Mouse (Mus musculus) urinary bladder, postnatal 10 days (tissue): ENCODE measurements around the gene Ccnl1.
A peak's percentile ranks its signal among the peaks of the same experiment; 100 is the strongest.

Source experiments
- DNase-seq: peaks from one replicate; pipeline ENCODE4 v3.0.0; 2022; ENCODE audit warnings: low spot score

Gene Ccnl1

GRCm38 (mm10) chr3:65958102-65958839 lies at the start of gene Ccnl1:
TSS of gene Ccnl1 (minus strand) at chr3:65958249.
- peak; percentile 91 for DNase-seq

GRCm38 (mm10) chr3:66004989-66005388 lies 46.9 kb upstream of the Ccnl1 start:
- no peak for DNase-seq

- no peak for DNase-seq
These were observed 46.3 kb upstream of the Ccnl1 start for GRCm38 (mm10) chr3:66004220-66004951.

- no peak for DNase-seq
These were observed 42.4 kb upstream of the Ccnl1 start for GRCm38 (mm10) chr3:66000400-66000799.

- no peak for DNase-seq
These were observed 39.4 kb upstream of the Ccnl1 start for GRCm38 (mm10) chr3:65997360-65998008.

- DNase-seq = no peak
These were observed 34.6 kb upstream of the Ccnl1 start for GRCm38 (mm10) chr3:65992395-65993340.

DNA sequence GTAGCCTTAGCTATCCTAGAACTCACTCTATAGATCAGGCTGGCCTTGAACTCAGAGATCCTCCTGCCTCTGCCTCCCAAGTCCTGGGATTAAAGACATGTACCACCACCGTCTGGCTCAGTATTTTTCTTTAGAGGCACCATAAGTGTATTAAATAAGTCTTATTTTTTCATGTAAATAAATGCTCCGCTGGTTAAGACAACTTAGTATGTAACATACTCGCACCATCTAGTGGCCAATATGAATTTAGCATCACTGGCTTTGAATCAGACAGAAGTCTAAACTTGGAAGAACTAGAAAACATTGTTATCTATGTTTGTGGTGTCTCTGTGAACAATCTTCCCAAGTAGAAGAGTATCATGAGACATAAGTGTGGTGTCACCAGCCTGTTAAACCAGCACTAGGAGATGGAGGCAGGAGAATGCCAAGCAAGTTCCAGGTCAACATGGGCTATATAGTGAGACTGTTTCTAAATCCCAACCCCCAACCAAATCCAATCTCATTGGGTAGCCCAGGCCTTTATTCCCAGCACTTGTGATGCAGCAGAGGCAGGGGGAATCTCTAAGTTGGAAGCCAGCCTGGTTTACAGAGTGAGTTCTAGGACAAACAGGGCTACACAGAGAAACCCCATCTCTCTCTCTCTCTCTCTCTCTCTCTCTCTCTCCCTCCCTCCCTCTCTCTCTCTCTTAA lies 33.1 kb upstream of the Ccnl1 start:
- no peak for DNase-seq

DNA sequence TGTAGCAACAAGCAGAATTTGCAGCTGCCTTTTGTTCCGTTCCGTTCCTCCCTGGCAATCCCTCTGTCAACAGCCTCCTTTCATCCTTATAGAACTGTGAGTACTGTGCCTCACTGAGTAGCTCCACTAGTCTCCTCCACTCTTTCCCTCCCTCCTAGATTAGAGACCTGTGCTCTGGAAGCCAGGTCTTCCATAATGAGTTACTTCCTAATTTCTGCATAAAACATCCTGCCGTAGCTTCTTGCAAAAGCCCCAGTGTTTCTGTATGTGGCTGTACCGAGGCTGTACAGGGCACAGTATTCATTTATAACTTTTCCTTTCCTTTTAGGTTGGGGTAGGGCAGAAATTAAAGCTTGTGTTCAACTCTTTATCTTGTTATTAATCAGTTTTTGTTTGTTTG lies 32.5 kb upstream of the Ccnl1 start:
- DNase-seq = no peak

- DNase-seq = no peak
These were observed 30.9 kb upstream of the Ccnl1 start for GRCm38 (mm10) chr3:65988711-65989495.

DNA sequence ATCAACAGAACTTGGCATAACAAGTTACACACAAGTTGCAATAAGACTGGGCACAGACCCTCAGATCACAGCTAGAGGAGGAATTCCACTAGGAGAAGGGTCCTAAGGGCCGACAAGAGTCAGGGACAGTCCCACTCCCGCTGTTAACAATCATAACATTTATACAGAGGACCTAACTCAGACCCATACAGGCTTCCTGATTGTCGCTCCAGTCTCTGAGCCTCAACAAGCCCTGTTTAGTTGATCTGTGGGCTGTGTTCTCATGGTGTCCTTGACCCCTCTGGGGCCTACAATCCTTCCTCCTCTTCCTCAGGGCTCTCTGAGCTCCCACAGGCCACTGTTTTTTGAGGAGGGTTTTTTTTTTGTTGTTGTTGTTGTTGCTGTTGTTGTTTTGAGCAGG lies 18.2 kb upstream of the Ccnl1 start:
- DNase-seq = no peak

GRCm38 (mm10) chr3:65975317-65975716 lies 17.3 kb upstream of the Ccnl1 start:
- no peak for DNase-seq

DNA sequence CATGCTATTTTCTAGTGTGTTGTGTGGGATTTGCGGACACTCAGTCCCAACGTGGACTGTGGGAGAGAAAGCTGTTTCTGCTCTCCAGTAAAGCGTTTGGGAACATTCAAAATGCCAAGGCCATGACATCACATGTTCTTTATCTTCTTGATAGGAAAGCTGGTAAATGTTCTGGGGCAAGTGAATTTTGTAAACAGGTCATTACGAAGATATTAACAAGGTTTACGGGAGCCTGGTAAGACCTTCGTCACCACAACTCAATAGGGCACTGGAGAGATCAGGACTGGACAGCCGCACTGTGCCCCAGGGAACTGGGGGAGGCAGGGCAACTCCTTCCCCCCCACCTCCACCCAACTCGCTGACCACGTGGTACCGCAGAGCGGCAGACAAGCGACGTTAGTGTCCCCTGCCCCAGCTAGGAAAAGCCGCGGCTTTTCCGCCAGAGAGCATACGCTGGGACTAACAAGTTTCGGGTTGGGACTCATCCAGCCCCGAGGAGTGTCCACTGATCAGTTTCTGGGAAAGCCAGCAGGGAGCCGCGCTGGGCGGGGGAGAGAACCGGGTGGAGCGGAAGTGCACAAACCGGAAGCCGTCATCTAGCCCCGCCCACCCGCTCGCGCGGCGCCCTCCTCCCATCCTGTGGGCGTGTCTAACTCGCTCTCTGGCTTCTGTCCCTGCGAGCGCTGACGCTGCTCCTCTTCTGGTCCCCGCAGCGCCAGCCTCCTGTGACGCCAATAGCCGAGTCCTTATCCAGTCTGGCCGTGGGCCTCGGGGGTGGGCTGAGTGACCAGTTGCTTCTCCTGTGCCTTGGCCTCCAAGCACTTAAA lies 16.4 kb upstream of the Ccnl1 start:
- peak; percentile 95 for DNase-seq

GRCm38 (mm10) chr3:65973501-65974231 lies 15.6 kb upstream of the Ccnl1 start:
- DNase-seq = no peak

GRCm38 (mm10) chr3:65969196-65969595 lies 11.1 kb upstream of the Ccnl1 start:
- no peak for DNase-seq

GRCm38 (mm10) chr3:65966360-65966759 lies 8.3 kb upstream of the Ccnl1 start:
- no peak for DNase-seq

DNA sequence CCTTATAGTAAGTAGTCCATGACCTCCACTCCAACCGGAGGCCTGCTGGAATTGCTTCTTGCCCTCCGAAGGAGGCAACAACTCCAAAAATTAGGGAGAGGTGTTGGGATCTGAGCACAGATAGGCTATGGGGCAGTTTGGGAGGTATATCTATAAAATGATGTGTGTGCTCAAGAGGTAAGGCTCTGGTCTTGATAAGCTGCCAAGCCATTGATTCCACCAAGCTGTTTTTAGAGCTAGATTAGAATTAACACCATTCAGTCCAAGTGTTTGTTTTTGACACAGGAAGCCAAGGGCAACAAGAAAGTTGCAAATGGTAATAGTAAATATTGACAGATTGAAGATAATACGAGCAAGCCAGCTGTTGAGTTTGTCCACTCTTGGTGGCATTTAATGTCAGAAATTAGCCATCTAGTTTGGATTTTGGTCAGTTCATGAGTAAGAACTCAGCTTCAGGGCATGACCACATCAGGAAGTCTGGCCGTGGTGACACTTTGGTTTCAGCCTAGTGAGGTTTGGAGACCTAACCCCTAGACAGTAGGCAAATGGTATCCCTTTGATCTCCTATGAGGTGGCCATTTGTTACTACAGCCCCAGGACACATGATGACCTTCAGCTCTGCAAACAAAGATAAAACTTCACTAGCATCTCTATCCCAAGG lies 4.4 kb upstream of the Ccnl1 start:
- no peak for DNase-seq

DNA sequence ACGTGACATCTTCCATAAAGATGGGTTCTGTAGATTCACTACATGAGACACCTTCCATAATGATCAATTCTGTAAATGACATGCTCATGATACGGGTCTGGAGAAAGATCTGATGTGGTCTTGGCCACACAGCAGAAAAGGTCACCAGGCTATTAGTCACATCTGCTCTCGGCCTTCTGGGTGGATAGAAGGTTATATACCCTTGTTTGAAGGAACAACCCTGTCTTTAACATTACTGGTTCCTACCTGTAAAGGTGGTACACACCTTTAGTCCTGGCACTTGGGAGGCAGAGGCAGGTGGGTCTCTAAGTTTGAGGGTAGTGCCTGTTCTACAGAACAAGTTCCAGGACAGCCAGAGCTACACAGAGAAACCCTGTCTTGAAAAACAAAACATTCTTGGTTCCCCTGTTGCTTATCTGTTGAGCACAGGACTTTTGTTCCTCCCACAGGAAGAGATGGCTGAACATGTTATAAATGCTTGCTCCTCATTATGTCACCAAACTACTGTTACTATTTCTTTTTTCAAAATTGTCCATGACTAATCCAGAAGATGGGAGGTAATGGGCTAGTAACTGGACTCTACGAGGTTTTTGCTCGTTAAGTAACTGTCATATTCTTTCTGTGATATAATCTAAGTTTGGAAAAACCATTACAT lies 2.4 kb upstream of the Ccnl1 start:
- DNase-seq = no peak
